Mouse (Mus musculus) midbrain, embryonic 13.5 days (tissue): Measurements from ENCODE around the gene Arid1a. TPM values are rescaled to one million over a fixed set of nuclear protein-coding genes. Genes with fewer than 3 reads are reported as not detected.

Experiments used
- ATAC-seq: fragments of 200-750 bp; cut with Nextera tagmentation; 2 replicates; pipeline ENCODE4 v1.8.0; 2017; ENCODE audit warnings: mild to moderate bottlenecking, moderate TSS enrichment, moderate library complexity
- H3K27ac ChIP-seq: fragments of 300-500 bp; sonication (generic); 2 replicates; pipeline ENCODE4 v1.5.1; 2015; ENCODE audit warnings: inconsistent platforms, mild to moderate bottlenecking, moderate library complexity
- H3K27me3 ChIP-seq: fragments of 300-500 bp; sonication (generic); 2 replicates; pipeline ENCODE4 v1.6.1; 2015; ENCODE audit warnings: mild to moderate bottlenecking, inconsistent platforms
- H3K36me3 ChIP-seq: fragments of 300-500 bp; sonication (generic); 2 replicates; pipeline ENCODE4 v1.6.1; 2015; ENCODE audit warnings: mild to moderate bottlenecking, inconsistent platforms
- H3K4me1 ChIP-seq: fragments of 300-500 bp; sonication (generic); replicated peaks from 2 replicates; pipeline ENCODE4 v1.6.1; 2015; ENCODE audit warnings: inconsistent platforms
- H3K4me2 ChIP-seq: fragments of 300-500 bp; sonication (generic); replicated peaks from 2 replicates; pipeline ENCODE4 v1.6.1; 2015; ENCODE audit warnings: moderate library complexity, mild to moderate bottlenecking, inconsistent platforms
- H3K4me3 ChIP-seq: fragments of 300-500 bp; sonication (generic); replicated peaks from 2 replicates; pipeline ENCODE4 v1.5.1; 2015; ENCODE audit warnings: mild to moderate bottlenecking, inconsistent platforms
- H3K9ac ChIP-seq: fragments of 300-500 bp; sonication (generic); replicated peaks from 2 replicates; pipeline ENCODE4 v1.6.1; 2015; ENCODE audit warnings: mild to moderate bottlenecking, inconsistent platforms
- H3K9me3 ChIP-seq: fragments of 300-500 bp; sonication (generic); 2 replicates; pipeline ENCODE4 v1.6.1; 2016; ENCODE audit warnings: mild to moderate bottlenecking, inconsistent platforms
- WGBS: fragments of 180-500 bp; shearing (Covaris S2); methylation state at CpG from one replicate; pipeline ENCODE4 v1.1.7; 2015; 5-methylcytosine and 5-hydroxymethylcytosine counted together
- polyA plus RNA-seq: library from polyadenylated mRNA; unstranded; fragments of >200 nt; fragmentation: Nextera tagmentation; extraction: Ambion mirVana; gene quantifications from 2 replicates; pipeline ENCODE4 v1.2.1, GENCODE M21; 2015

Arid1a gene
- polyA plus RNA-seq, 1 experiment from 2014 or later, result 47.1 TPM

DNA sequence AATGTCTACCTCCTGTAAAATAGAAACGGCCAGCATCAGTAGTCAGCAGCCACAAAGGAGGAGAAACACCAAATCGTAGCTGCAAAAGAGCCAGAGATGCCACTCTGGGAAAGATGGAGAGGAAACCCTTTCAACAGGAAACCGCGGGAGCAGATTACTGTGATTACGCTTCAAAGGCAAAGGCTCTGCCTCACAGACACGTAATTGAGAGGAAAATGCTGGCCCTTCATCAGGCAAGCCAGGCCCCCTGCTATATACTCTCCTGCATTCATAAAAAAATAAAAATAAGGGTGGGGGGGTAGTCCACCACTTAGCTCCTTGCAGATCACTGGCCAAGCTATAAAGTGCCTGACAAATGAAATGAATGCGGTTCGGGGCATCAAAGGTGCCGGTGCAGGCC lies 28.3 kb downstream of the Arid1a start:
- H3K9me3 ChIP-seq, result no peaks in the 10 kb centered on the region
- ATAC-seq, result no peak
- H3K27me3 ChIP-seq, result no peaks in the 10 kb centered on the region
- H3K9ac ChIP-seq, result 0 out of 2 replicates have a peak overlapping the region, but pooled peaks have one; percentile 25
- H3K36me3 ChIP-seq, result no peaks in the 10 kb centered on the region
- no peak overlapping the region for H3K4me3 ChIP-seq
- peak overlapping the region; percentile 91 for H3K27ac ChIP-seq
- WGBS, result 20% methylated on average over 9 of the region's 9 CpGs
- peaks cover 82% of the 10 kb centered on the region for H3K4me1 ChIP-seq
- H3K4me2 ChIP-seq, result peak overlapping the region; percentile 51

DNA sequence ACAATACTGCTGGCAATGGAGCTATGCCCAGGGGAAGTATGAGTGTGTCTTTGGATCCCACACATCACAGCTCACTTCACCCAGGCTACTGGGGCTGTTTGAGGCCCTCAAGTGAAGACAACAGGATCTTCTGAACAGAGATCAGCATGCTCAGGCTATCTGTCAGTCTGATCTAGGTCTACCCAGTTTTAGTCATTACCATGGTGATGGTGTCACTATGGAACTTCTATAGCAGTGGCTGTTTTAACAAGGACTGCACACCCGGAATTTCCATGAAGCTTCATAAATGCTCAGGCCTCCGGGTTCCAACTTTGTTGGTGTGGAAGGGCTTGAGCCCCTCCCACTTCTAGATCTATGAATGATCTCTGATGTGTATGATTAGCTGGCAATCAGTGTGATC lies 30.9 kb downstream of the Arid1a start:
- no peak for ATAC-seq
- H3K27ac ChIP-seq, result no peak overlapping the region
- H3K27me3 ChIP-seq, result no peaks in the 10 kb centered on the region
- H3K9me3 ChIP-seq, result no peaks in the 10 kb centered on the region
- peaks cover 57% of the 10 kb centered on the region for H3K4me1 ChIP-seq
- peaks cover 21% of the 10 kb centered on the region for H3K36me3 ChIP-seq
- H3K9ac ChIP-seq, result no peak overlapping the region
- WGBS, result 73% methylated on average over 2 of the region's 2 CpGs
- no peak overlapping the region for H3K4me3 ChIP-seq
- no peak overlapping the region for H3K4me2 ChIP-seq

- Histone ChIP-seq H3K36me3 (peaks cover 77% of the 10 kb centered on the region), H3K4me1 (0 out of 2 replicates have a peak, but pooled peaks cover 3% of the 10 kb centered on the region), H3K27ac (no peak overlapping the region), H3K27me3 (no peaks in the 10 kb centered on the region), H3K9me3 (no peaks in the 10 kb centered on the region), H3K4me3 (no peak overlapping the region), H3K9ac (no peak overlapping the region), H3K4me2 (no peak overlapping the region)
- no peak for ATAC-seq
- 88% methylated on average over 3 of the region's 3 CpGs for WGBS
Observed at GRCm38 (mm10) chr4:133719791-133720190, 36.8 kb downstream of the Arid1a start.

DNA sequence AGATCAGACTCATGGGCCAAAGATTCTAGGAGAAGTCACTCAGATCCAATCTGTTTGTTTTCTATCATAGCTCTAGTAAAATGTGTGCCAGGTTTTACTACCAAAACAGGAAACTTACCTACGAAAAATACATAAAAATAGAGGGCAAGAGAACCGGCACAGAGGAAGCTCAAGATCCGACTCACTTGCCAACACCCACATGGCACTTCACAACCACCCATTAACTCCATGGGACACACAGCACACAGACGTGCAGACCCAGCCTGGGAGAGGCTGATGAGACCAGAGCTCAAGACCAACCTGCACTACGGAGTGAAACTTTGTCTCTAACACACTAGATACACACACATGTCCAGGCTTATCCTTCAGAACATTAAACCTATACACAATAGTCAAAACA lies 43.8 kb downstream of the Arid1a start:
- Histone ChIP-seq H3K4me1 (peaks cover 9% of the 10 kb centered on the region; the same call in 1 of the 2 replicates), H3K9me3 (no peaks in the 10 kb centered on the region), H3K4me3 (no peak overlapping the region), H3K27me3 (no peaks in the 10 kb centered on the region), H3K9ac (no peak overlapping the region), H3K36me3 (peaks cover 59% of the 10 kb centered on the region), H3K4me2 (no peak overlapping the region), H3K27ac (no peak overlapping the region)
- no peak for ATAC-seq
- WGBS, result 91% methylated on average over 5 of the region's 5 CpGs

- no peaks in the 10 kb centered on the region for H3K9me3 ChIP-seq
- no peaks in the 10 kb centered on the region for H3K27me3 ChIP-seq
- no peak for ATAC-seq
- WGBS, result 91% methylated on average over 6 of the region's 6 CpGs
- peaks cover 58% of the 10 kb centered on the region for H3K36me3 ChIP-seq
- H3K4me1 ChIP-seq, result peaks cover 9% of the 10 kb centered on the region; the same call in 1 of the 2 replicates
- no peak overlapping the region for H3K4me2 ChIP-seq
- no peak overlapping the region for H3K4me3 ChIP-seq
- no peak overlapping the region for H3K27ac ChIP-seq
- no peak overlapping the region for H3K9ac ChIP-seq
Observed at GRCm38 (mm10) chr4:133711307-133712076, 45.1 kb downstream of the Arid1a start.

DNA sequence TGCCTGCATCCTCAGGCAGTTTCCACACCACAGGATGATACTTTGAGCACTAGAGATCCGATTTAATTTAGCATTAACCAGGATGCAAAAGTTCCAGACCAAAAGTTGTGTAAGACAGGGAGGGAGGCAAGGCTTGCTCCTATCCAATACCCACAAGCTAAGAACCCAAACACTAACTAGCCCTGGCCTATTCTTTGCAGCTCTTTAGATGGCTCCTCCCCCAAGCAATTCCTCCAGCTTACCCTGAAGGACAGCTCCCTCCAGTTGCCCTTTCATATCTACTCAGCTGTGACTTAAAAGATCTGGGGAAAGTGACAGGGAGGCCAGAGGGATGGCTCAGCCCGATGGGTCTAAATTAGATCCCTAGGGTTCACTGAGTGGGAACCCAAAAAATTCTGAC lies 47.2 kb downstream of the Arid1a start:
- Histone ChIP-seq H3K9ac (no peak overlapping the region), H3K4me1 (peaks cover 9% of the 10 kb centered on the region; the same call in 1 of the 2 replicates), H3K36me3 (peaks cover 55% of the 10 kb centered on the region), H3K4me2 (no peak overlapping the region), H3K27me3 (no peaks in the 10 kb centered on the region), H3K27ac (no peak overlapping the region), H3K9me3 (no peaks in the 10 kb centered on the region), H3K4me3 (no peak overlapping the region)
- 29% methylated on average over 2 of the region's 2 CpGs for WGBS
- ATAC-seq, result no peak

DNA sequence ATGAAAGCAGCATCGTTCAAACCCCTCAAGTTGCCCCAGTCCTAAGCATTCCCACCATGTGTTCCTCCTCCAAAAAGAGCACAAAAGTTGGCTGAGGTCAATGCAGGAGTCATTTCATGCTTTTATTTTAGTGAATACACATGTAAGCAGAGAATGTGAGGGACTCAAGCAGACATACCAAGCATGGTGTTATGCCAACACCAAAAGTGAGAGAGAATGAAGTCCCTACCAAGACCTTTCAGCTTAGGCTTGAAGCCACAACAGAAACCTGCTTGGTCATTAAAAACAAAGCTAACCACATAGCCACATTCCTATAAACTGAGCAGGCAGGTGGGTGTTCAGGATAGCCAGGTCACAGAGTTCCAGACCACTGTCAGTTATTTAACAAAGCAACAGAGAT lies 49.1 kb downstream of the Arid1a start:
- ATAC-seq, result no peak
- H3K36me3 ChIP-seq, result peaks cover 51% of the 10 kb centered on the region
- no peaks in the 10 kb centered on the region for H3K9me3 ChIP-seq
- H3K4me1 ChIP-seq, result peaks cover 9% of the 10 kb centered on the region; the same call in 1 of the 2 replicates
- H3K27ac ChIP-seq, result no peak overlapping the region
- WGBS, result 56% methylated on average over 1 of the region's 1 CpGs
- H3K9ac ChIP-seq, result no peak overlapping the region
- no peaks in the 10 kb centered on the region for H3K27me3 ChIP-seq
- no peak overlapping the region for H3K4me2 ChIP-seq
- no peak overlapping the region for H3K4me3 ChIP-seq

DNA sequence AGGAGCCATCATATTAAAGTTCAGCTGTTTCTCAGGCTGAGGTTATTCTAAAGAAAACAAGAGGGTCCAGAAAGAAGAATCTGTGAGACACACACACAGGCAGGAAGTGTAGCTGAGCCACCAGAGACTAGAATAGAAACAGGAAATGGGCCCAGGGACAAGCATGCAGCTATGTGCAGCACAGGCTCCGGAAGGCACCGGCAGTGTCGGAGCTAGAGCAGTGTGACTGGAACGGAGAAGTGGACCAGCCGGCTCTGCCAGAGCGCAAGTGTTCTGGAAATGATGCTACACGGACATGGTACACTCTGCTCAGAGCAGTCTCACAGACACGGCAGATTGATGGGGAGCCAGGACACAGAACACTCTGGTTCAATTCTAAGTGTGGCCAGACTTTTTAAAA lies 49.6 kb downstream of the Arid1a start:
- Histone ChIP-seq H3K4me1 (peaks cover 12% of the 10 kb centered on the region; the same call in 1 of the 2 replicates), H3K9ac (no peak overlapping the region), H3K4me2 (no peak overlapping the region), H3K4me3 (no peak overlapping the region), H3K27ac (no peak overlapping the region), H3K36me3 (peaks cover 55% of the 10 kb centered on the region), H3K27me3 (no peaks in the 10 kb centered on the region), H3K9me3 (no peaks in the 10 kb centered on the region)
- WGBS, result 88% methylated on average over 8 of the region's 8 CpGs
- ATAC-seq, result no peak

GRCm38 (mm10) chr4:133705062-133705461 lies 51.5 kb downstream of the Arid1a start:
- 91% methylated on average over 4 of the region's 4 CpGs for WGBS
- no peak for ATAC-seq
- no peak overlapping the region for H3K9ac ChIP-seq
- no peaks in the 10 kb centered on the region for H3K9me3 ChIP-seq
- no peak overlapping the region for H3K4me3 ChIP-seq
- H3K27me3 ChIP-seq, result no peaks in the 10 kb centered on the region
- H3K4me2 ChIP-seq, result no peak overlapping the region
- H3K36me3 ChIP-seq, result peaks cover 61% of the 10 kb centered on the region
- peaks cover 12% of the 10 kb centered on the region; the same call in 1 of the 2 replicates for H3K4me1 ChIP-seq
- H3K27ac ChIP-seq, result no peak overlapping the region

DNA sequence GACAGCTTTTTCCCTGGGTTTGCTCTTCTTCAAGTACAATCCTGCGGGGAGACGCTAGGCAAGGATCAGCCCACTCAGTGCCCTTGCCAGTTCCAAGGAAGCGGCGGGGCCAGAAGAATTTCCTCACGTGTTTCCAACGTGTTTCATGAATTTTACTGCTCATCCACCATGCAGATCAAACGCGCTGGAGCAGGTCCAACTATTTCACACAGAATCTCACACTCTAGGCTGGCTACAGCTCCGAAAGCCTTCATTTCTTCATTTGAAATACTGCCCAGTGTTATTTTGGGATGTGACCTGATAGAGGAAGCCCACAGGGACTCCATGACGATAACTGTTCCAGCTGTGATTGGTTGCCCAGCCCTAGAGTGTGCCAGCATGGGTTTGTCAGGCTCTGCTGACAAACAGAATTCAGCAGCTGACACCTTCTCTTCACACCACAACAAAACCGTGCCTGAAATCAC lies 55.6 kb downstream of the Arid1a start:
- Histone ChIP-seq H3K4me3 (no peak overlapping the region), H3K4me1 (0 out of 2 replicates have a peak, but pooled peaks cover 3% of the 10 kb centered on the region), H3K4me2 (no peak overlapping the region), H3K27me3 (no peaks in the 10 kb centered on the region), H3K36me3 (peaks cover 73% of the 10 kb centered on the region), H3K9ac (no peak overlapping the region), H3K27ac (no peak overlapping the region), H3K9me3 (no peaks in the 10 kb centered on the region)
- ATAC-seq, result no peak
- WGBS, result 85% methylated on average over 11 of the region's 11 CpGs

GRCm38 (mm10) chr4:133695363-133695762 lies 61.2 kb downstream of the Arid1a start:
- Histone ChIP-seq H3K36me3 (peaks cover 86% of the 10 kb centered on the region), H3K9me3 (no peaks in the 10 kb centered on the region), H3K27ac (no peak overlapping the region), H3K4me2 (no peak overlapping the region), H3K27me3 (no peaks in the 10 kb centered on the region), H3K4me3 (no peak overlapping the region), H3K9ac (no peak overlapping the region), H3K4me1 (peaks cover 4% of the 10 kb centered on the region; the same call in 1 of the 2 replicates)
- 88% methylated on average over 3 of the region's 3 CpGs for WGBS
- ATAC-seq, result no peak

- ATAC-seq, result no peak
- Histone ChIP-seq H3K36me3 (peaks cover 100% of the 10 kb centered on the region), H3K9ac (no peak overlapping the region), H3K4me1 (peaks cover 7% of the 10 kb centered on the region; the same call in 1 of the 2 replicates), H3K4me2 (no peak overlapping the region), H3K27me3 (no peaks in the 10 kb centered on the region), H3K27ac (peak overlapping the region; percentile 25; the same call in 1 of the 2 replicates), H3K9me3 (no peaks in the 10 kb centered on the region), H3K4me3 (no peak overlapping the region)
- WGBS, result 49% methylated on average over 5 of the region's 5 CpGs
Observed at GRCm38 (mm10) chr4:133690252-133690651, 66.3 kb downstream of the Arid1a start.
